Mouse (Mus musculus): Measurements from ENCODE around the gene Mgat3.

DNA sequence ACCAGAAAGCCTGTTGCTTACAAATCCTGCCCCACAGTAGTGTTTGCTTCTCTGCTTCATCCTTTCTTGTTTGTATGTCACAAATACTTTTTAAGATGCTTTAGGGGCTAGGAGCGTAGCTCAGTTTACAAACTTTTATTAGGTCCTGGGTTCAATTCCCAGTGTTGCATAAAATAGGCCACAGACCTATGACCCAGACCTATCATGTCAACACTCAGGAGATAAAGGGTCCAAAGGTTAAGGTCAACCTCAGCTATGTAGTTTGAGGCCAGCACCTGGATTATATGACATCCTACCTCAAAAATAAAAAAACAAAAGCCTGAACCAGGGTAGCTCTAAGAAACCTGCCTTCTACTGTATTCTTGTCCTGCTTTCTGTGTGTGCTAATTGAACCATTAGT, 75.1 kb downstream of the Mgat3 start:
- TF ChIP-seq CTCF (IDR thresholded peaks at IDR 0.05; ENCODE audit: low read depth, low read length), result no peak
- no peak for TF ChIP-seq POLR2A (IDR thresholded peaks at IDR 0.05; ENCODE audit: extremely low read depth, insufficient read depth, low read length)
